ENCODE assay signal across 10 mouse cellular contexts in the genomic region with DNA sequence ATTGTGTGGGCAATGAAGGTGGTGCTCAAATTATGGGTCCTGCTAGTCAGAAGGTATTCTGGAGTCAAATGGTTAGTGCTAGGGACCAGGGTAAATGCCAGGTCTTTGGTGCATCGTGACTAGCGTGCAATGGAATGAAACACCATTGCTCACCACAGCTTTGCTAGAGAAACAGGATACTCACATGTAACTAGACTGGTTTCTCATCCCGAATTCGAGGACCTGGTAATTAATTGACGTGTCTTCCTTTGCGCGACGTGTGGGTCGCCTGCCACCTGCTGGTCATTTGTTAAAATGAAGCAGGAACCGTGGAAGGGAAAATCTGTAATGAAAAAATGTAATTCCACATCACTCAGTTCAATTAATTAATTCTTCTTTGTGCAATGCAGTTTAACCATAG. TPM values are rescaled to one million over a fixed set of nuclear protein-coding genes. Genes with fewer than 3 reads are reported as not detected.
A peak's percentile ranks its signal among the peaks of the same experiment; 100 is the strongest.
DNase-seq lines count a peak whose midpoint lies in the region; ATAC-seq and TF ChIP-seq lines count a peak whose summit lies in the region.
"Had no signal": no experiment of that assay in that cellular context is flagged by ENCODE, and none has a peak within 500 bp of the region (broad histone marks: within the 10 kb centered on the region; RNA-seq: fewer than 3 reads in every experiment).

No protein-coding gene starts in this region.

- no peak overlapping the region for H3K4me3 ChIP-seq in heart, postnatal 0 days (ENCODE audit: low read depth, low read length)
- H3K4me3 ChIP-seq: embryonic facial prominence, embryonic 12.5 days; limb, embryonic 15.5 days had no signal

- no peaks in the 10 kb centered on the region for H3K36me3 ChIP-seq in heart, postnatal 0 days (replicated peaks; ENCODE audit: control insufficient read depth, insufficient read depth, low read length)
- H3K36me3 ChIP-seq: embryonic facial prominence, embryonic 12.5 days; limb, embryonic 15.5 days had no signal

- H3K27me3 ChIP-seq in heart, postnatal 0 days (ENCODE audit: control insufficient read depth, insufficient read depth, low read length) = peaks cover 43% of the 10 kb centered on the region

- TF ChIP-seq CTCF in heart, postnatal 0 days (IDR thresholded peaks at IDR 0.05; ENCODE audit: low read depth) = peak; percentile 76

- peak; percentile 51 to 84 for DNase-seq in layer of hippocampus, adult 18-20 months (ENCODE audit: low spot score in 2 of 2)
- no peak for DNase-seq in layer of hippocampus, adult 9-10 months (ENCODE audit: low spot score)
- DNase-seq in NIH3T3 (ENCODE audit: low read depth) = peak; percentile 69
- DNase-seq in cerebellum, postnatal 14 days = peak; percentile 84 to 86
- peak; percentile 54 for DNase-seq in heart, postnatal 0 days (ENCODE audit: low spot score)
- peak; percentile 66 for DNase-seq in left cerebral cortex, postnatal 4 days
- DNase-seq in neural tube, embryonic 10.5 days (ENCODE audit: extremely low spot score, low spot score) = peak; percentile 54

- no peak overlapping the region for H3K9ac ChIP-seq in heart, postnatal 0 days (replicated peaks; ENCODE audit: low read depth, low read length)
- H3K9ac ChIP-seq: embryonic facial prominence, embryonic 12.5 days; limb, embryonic 15.5 days had no signal

- H3K9me3 ChIP-seq in heart, postnatal 0 days (replicated peaks; ENCODE audit: control insufficient read depth, low read length) = no peaks in the 10 kb centered on the region
- H3K9me3 ChIP-seq: embryonic facial prominence, embryonic 12.5 days; limb, embryonic 15.5 days had no signal

- intact Hi-C loops in left cerebral cortex, postnatal 4 days (cut with DNase I) = loop anchor here (1.0 to 5.0 kb wide), 2 partner anchors 412 to 479 kb away; no protein-coding TSS in a partner anchor

- H3K4me2 ChIP-seq in heart, postnatal 0 days (ENCODE audit: low read depth, low read length) = no peak overlapping the region
- H3K4me2 ChIP-seq: embryonic facial prominence, embryonic 12.5 days; limb, embryonic 15.5 days had no signal

- H3K4me1 ChIP-seq in heart, postnatal 0 days (ENCODE audit: control insufficient read depth, insufficient read depth) = no peaks in the 10 kb centered on the region
- H3K4me1 ChIP-seq: embryonic facial prominence, embryonic 12.5 days had no signal

- no peak for TF ChIP-seq EP300 in heart, postnatal 0 days (IDR thresholded peaks at IDR 0.05; ENCODE audit: low read depth)

- 2% methylated on average over 10 of the region's 10 CpGs for WGBS in heart, postnatal 0 days

- ATAC-seq in heart, postnatal 0 days (ENCODE audit: insufficient read depth, low read depth) = no peak
- no peak for ATAC-seq in erythroblast, adult 5-6 weeks (replicated peaks; ENCODE audit: low FRiP score, poor library complexity, severe bottlenecking)

- H3K27ac ChIP-seq in heart, postnatal 0 days (ENCODE audit: low read depth) = no peak overlapping the region
- H3K27ac ChIP-seq: embryonic facial prominence, embryonic 12.5 days; limb, embryonic 15.5 days had no signal

RNA-seq across cellular contexts. Expression of gene Ascl1, which starts 10.5 kb away (rescaled TPM):
- 1 to 10 TPM; 4.6 to 6.6 TPM for total RNA-seq in layer of hippocampus, adult 18-20 months (2021)
- total RNA-seq in heart, postnatal 0 days (2014; rRNA removed; ENCODE audit: low replicate concordance) = not detected in 2 replicates
- not detected in 2 replicates for polyA plus RNA-seq in heart, postnatal 0 days (2015; fragmentation: Nextera tagmentation; extraction: Ambion mirVana)
- total RNA-seq in left cerebral cortex, postnatal 4 days (2021) = 10 to 100 TPM; 17.1 to 17.9 TPM
- not detected in 2 replicates for total RNA-seq in erythroblast, adult 5-6 weeks (2015; ENCODE audit: low replicate concordance)
- total RNA-seq in erythroblast, adult 5-6 weeks (2017; ENCODE audit: low replicate concordance) = not detected in 2 replicates

RNA-seq across cellular contexts. Expression of gene Pah, which starts 17.6 kb away (rescaled TPM):
- total RNA-seq in layer of hippocampus, adult 18-20 months (2021) = not detected
- not detected in 2 replicates for total RNA-seq in heart, postnatal 0 days (2014; rRNA removed; ENCODE audit: low replicate concordance)
- polyA plus RNA-seq in heart, postnatal 0 days (2015; fragmentation: Nextera tagmentation; extraction: Ambion mirVana) = not detected in 2 replicates
- total RNA-seq in left cerebral cortex, postnatal 4 days (2021) = not detected
- total RNA-seq in erythroblast, adult 5-6 weeks (2015; ENCODE audit: low replicate concordance) = not detected in 2 replicates
- not detected in 2 replicates for total RNA-seq in erythroblast, adult 5-6 weeks (2017; ENCODE audit: low replicate concordance)
- polyA plus RNA-seq: embryonic facial prominence, embryonic 12.5 days; limb, embryonic 15.5 days had no signal
